Mouse (Mus musculus) forebrain, embryonic 14.5 days (tissue): ENCODE data around the gene Rinl. TPM values are rescaled to one million over a fixed set of nuclear protein-coding genes. Genes with fewer than 3 reads are reported as not detected.

ENCODE experiments used
- ATAC-seq: fragments of 200-750 bp; cut with Nextera tagmentation; 2 replicates; pipeline ENCODE4 v1.8.0; 2017; ENCODE audit warnings: mild to moderate bottlenecking, moderate library complexity
- DNase-seq: peaks from one replicate; pipeline ENCODE4 v3.0.0-alpha.2; 2015; ENCODE audit warnings: low spot score
- H3K27ac ChIP-seq: fragments of 300-500 bp; sonication (generic); 2 replicates; pipeline ENCODE4 v1.5.1; 2014; ENCODE audit warnings: low read depth, mild to moderate bottlenecking, control low read depth, low read length, moderate library complexity
- H3K27me3 ChIP-seq: fragments of 300-500 bp; sonication (generic); replicated peaks from 2 replicates; pipeline ENCODE4 v1.6.1; 2014; ENCODE audit warnings: low read length, control low read depth, mixed read lengths; ENCODE audit not compliant: control insufficient read depth, insufficient read depth
- H3K36me3 ChIP-seq: fragments of 300-500 bp; sonication (generic); 2 replicates; pipeline ENCODE4 v1.6.1; 2014; ENCODE audit warnings: low read length, control low read depth; ENCODE audit not compliant: control insufficient read depth, insufficient read depth
- H3K4me1 ChIP-seq: fragments of 300-500 bp; sonication (generic); 2 replicates; pipeline ENCODE4 v1.6.1; 2014; ENCODE audit warnings: antibody characterized with exemption, low read length, control low read depth; ENCODE audit not compliant: control insufficient read depth, insufficient read depth
- H3K4me2 ChIP-seq: fragments of 300-500 bp; sonication (generic); 2 replicates; pipeline ENCODE4 v1.6.1; 2014; ENCODE audit warnings: mild to moderate bottlenecking, control low read depth, low read length
- H3K4me3 ChIP-seq: fragments of 300-500 bp; sonication (generic); 2 replicates; pipeline ENCODE4 v1.5.1; 2014; ENCODE audit warnings: low read depth, low read length, control low read depth
- H3K9ac ChIP-seq: fragments of 300-500 bp; sonication (generic); 2 replicates; pipeline ENCODE4 v1.6.1; 2014; ENCODE audit warnings: mild to moderate bottlenecking, low read length, control low read depth, moderate library complexity
- H3K9me3 ChIP-seq: fragments of 300-500 bp; sonication (generic); replicated peaks from 2 replicates; pipeline ENCODE4 v1.6.1; 2016; ENCODE audit warnings: low read length, control low read depth, mixed read lengths; ENCODE audit not compliant: control insufficient read depth
- WGBS: fragments of 180-500 bp; shearing (Covaris S2); extraction: QIAGEN DNeasy Blood & Tissue Kit; methylation state at CpG from one replicate; pipeline ENCODE4 v1.1.7; 2014; 5-methylcytosine and 5-hydroxymethylcytosine counted together
- polyA plus RNA-seq: library from polyadenylated mRNA; unstranded; fragments of >200 nt; fragmentation: Nextera tagmentation; extraction: Ambion mirVana; gene quantifications from 2 replicates; pipeline ENCODE4 v1.2.1, GENCODE M21; 2014

Rinl gene
- polyA plus RNA-seq, 1 experiment from 2014 or later: 1.3 TPM

DNA sequence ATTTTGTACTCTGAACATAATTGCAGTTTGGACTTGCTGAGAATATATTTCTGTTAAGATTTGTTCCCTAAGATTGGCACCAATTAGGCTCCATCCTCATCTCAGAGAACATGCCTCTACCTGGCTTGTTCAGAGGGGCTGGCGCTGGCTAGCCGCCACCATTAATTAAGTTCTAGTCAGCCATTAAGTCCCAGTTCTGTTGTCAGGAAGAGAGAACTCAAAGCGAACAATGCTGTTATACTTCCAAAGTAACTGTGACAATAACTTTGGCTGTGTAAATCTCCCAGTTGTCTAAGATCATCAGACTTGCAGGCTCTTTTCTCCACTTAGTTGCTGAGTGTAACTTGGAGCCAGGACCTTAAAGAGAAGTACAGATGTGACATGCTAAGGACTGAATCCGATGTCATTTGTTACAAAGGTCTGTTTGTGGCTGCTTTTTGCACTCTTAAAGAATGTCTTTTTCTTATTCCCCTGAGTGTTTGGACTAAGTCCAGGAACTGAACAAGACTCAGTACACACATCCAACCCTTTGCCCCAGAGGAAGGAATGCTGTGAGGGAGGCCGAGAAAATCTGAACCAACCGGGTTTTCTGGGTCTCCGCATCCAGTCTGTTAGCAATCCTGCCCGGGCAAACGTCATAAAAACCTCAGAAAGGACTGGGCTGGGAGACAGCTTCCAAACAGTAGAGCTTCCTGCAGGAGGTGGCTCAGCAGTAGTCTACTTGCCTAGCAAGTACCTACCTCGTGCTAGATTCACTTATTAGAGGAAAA lies 13.3 kb downstream of the Rinl start:
- Histone ChIP-seq H3K9me3 (no peaks in the 10 kb centered on the region), H3K36me3 (no peaks in the 10 kb centered on the region), H3K27me3 (no peaks in the 10 kb centered on the region), H3K4me3 (no peak overlapping the region), H3K9ac (no peak overlapping the region; the same call in 1 of the 2 replicates), H3K4me2 (no peak overlapping the region), H3K4me1 (peaks cover 16% of the 10 kb centered on the region), H3K27ac (peak overlapping the region; percentile 17; the same call in 1 of the 2 replicates)
- DNase-seq (peak; percentile 70), ATAC-seq (no peak; the same call in 1 of the 2 replicates)
- WGBS: 12% methylated on average over 10 of the region's 10 CpGs

GRCm38 (mm10) chr7:28802846-28803588 lies 14.2 kb downstream of the Rinl start:
- Histone ChIP-seq H3K4me2 (no peak overlapping the region), H3K27ac (peak overlapping the region; percentile 30; the same call in 1 of the 2 replicates), H3K9me3 (no peaks in the 10 kb centered on the region), H3K4me1 (peaks cover 20% of the 10 kb centered on the region), H3K27me3 (no peaks in the 10 kb centered on the region), H3K9ac (peak overlapping the region; percentile 17; the same call in 1 of the 2 replicates), H3K36me3 (no peaks in the 10 kb centered on the region), H3K4me3 (no peak overlapping the region)
- WGBS: 11% methylated on average over 10 of the region's 10 CpGs
- DNase-seq (no peak), ATAC-seq (no peak)

- peaks cover 23% of the 10 kb centered on the region for H3K4me1 ChIP-seq
- ATAC-seq: no peak
- H3K36me3 ChIP-seq: no peaks in the 10 kb centered on the region
- 90% methylated on average over 4 of the region's 4 CpGs for WGBS
- DNase-seq: no peak
- no peak overlapping the region for H3K9ac ChIP-seq
- no peak overlapping the region for H3K4me3 ChIP-seq
- no peaks in the 10 kb centered on the region for H3K9me3 ChIP-seq
- no peak overlapping the region for H3K27ac ChIP-seq
- H3K27me3 ChIP-seq: no peaks in the 10 kb centered on the region
- no peak overlapping the region for H3K4me2 ChIP-seq
Observed at GRCm38 (mm10) chr7:28803756-28804155, 15.0 kb downstream of the Rinl start.

- H3K4me1 ChIP-seq: peaks cover 20% of the 10 kb centered on the region
- no peaks in the 10 kb centered on the region; the same call in 1 of the 2 replicates for H3K36me3 ChIP-seq
- no peak overlapping the region for H3K27ac ChIP-seq
- ATAC-seq: no peak
- 81% methylated on average over 4 of the region's 4 CpGs for WGBS
- H3K4me3 ChIP-seq: no peak overlapping the region
- H3K4me2 ChIP-seq: no peak overlapping the region
- no peaks in the 10 kb centered on the region for H3K9me3 ChIP-seq
- H3K27me3 ChIP-seq: no peaks in the 10 kb centered on the region
- H3K9ac ChIP-seq: no peak overlapping the region
- no peak for DNase-seq
Observed at GRCm38 (mm10) chr7:28806869-28807268, 18.1 kb downstream of the Rinl start.

GRCm38 (mm10) chr7:28807641-28808220 lies 19.0 kb downstream of the Rinl start:
- peaks cover 6% of the 10 kb centered on the region; the same call in 1 of the 2 replicates for H3K36me3 ChIP-seq
- H3K27ac ChIP-seq: peak overlapping the region; percentile 99; the same call in 1 of the 2 replicates
- peaks cover 20% of the 10 kb centered on the region for H3K4me1 ChIP-seq
- peak overlapping the region; percentile 87 for H3K9ac ChIP-seq
- peak overlapping the region; percentile 97 for H3K4me2 ChIP-seq
- H3K27me3 ChIP-seq: no peaks in the 10 kb centered on the region
- no peaks in the 10 kb centered on the region for H3K9me3 ChIP-seq
- peak overlapping the region; percentile 75 for H3K4me3 ChIP-seq
- DNase-seq (no peak), ATAC-seq (no peak)
- WGBS: 11% methylated on average over 6 of the region's 8 CpGs

- H3K36me3 ChIP-seq: peaks cover 12% of the 10 kb centered on the region
- H3K27me3 ChIP-seq: no peaks in the 10 kb centered on the region
- H3K4me2 ChIP-seq: peak within 1 kb of the TSS; percentile 97
- WGBS: 4% methylated on average over 34 of the region's 35 CpGs
- ATAC-seq (peak; percentile 4), DNase-seq (peak; percentile 71)
- peak within 1 kb of the TSS; percentile 87 for H3K9ac ChIP-seq
- H3K27ac ChIP-seq: peak within 1 kb of the TSS; percentile 99
- no peaks in the 10 kb centered on the region for H3K9me3 ChIP-seq
- H3K4me3 ChIP-seq: peak within 1 kb of the TSS; percentile 75
- peaks cover 20% of the 10 kb centered on the region for H3K4me1 ChIP-seq
Observed at GRCm38 (mm10) chr7:28808221-28808941, 19.6 kb downstream of the Rinl start, which contains the start of gene Hnrnpl. Hnrnpl (plus strand) TSS chr7:28808541.

- Histone ChIP-seq H3K4me1 (peaks cover 21% of the 10 kb centered on the region), H3K9ac (peak overlapping the region; percentile 87), H3K4me2 (peak overlapping the region; percentile 97), H3K4me3 (peak overlapping the region; percentile 75), H3K27me3 (no peaks in the 10 kb centered on the region), H3K9me3 (no peaks in the 10 kb centered on the region), H3K27ac (peak overlapping the region; percentile 99), H3K36me3 (peaks cover 18% of the 10 kb centered on the region)
- WGBS: 0% methylated on average over 29 of the region's 32 CpGs
- DNase-seq: peak; percentile 96
- ATAC-seq: peak; percentile 51
Observed at GRCm38 (mm10) chr7:28808957-28809393, 20.2 kb downstream of the Rinl start.

DNA sequence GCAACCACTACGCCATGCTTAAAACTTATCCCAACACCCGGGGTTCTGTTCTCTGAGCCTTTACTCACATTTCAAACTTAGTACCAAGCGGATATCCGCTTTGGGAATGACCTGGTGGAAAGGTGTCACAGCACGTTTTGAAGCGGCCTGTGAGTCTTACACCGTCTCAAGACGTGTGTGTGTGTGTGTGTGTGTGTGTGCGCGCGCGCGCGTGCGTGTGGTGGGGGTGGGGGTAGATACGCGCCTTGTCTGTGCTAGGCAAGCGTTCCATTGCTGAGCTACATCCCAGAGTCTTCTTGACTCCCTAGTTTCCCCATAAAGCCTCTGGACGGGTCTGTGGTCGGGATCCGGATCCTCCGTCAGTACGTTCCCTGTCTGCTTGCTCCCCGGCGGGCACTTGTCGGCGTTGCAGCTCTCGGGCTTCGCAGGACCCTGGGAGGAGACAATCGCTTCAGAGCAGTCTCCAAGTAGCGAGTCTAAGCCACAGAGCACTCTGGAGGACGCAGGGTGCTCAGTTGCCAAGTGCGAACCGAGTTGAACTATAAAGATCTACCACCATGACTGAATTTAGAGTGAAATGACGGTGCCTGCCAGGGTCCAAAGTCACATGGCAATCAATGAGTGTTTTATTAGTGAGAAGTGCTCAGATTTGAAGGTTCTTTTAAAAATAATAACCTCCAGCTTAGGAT lies 20.8 kb downstream of the Rinl start:
- Histone ChIP-seq H3K4me3 (peak overlapping the region; percentile 75), H3K9ac (peak overlapping the region; percentile 87), H3K27me3 (no peaks in the 10 kb centered on the region), H3K4me2 (peak overlapping the region; percentile 97), H3K4me1 (peaks cover 21% of the 10 kb centered on the region), H3K36me3 (peaks cover 24% of the 10 kb centered on the region), H3K27ac (peak overlapping the region; percentile 99), H3K9me3 (no peaks in the 10 kb centered on the region)
- DNase-seq (no peak), ATAC-seq (peak; percentile 16)
- WGBS: under 1% methylated on average over 35 of the region's 35 CpGs
